In the genomic region with DNA sequence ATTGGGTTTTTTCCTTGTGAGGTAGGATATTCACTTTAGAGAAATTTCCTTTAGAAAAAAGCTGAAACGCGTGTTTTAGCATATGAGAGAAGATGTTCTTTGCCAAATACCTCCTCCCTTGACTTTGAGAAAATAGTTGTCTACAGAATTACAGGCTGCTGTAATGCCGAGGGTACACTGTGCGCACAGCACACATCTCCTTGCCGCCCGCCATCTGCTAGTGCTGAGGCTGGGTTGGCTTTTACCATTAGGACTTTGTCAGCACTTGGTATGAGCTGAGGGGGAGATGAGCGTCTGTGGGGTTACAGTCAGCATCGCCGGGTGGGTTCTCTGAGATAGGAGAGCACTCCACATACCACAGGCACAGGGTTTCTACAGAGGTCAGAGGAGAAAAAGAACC, we compare ENCODE assay signal across 28 mouse cellular contexts. TPM values are rescaled to one million over a fixed set of nuclear protein-coding genes. Genes with fewer than 3 reads are reported as not detected.
DNase-seq lines count a peak whose midpoint lies in the region; ATAC-seq lines count a peak whose summit lies in the region.
"Had no signal": no experiment of that assay in that cellular context is flagged by ENCODE, and none has a peak within 500 bp of the region (broad histone marks: within the 10 kb centered on the region; RNA-seq: fewer than 3 reads in every experiment).

No protein-coding gene starts in this region.

- no peak for ATAC-seq in megakaryocyte, adult 5-6 weeks (ENCODE audit: poor library complexity, severe bottlenecking)
- ATAC-seq: CD4-positive, CD25-positive, alpha-beta regulatory T cell, adult 4 months; forebrain, embryonic 15.5 days; hindbrain, postnatal 0 days had no signal

- peaks cover 73% of the 10 kb centered on the region for H3K36me3 ChIP-seq in megakaryocyte, embryonic 14.5 days (replicated peaks; ENCODE audit: low read length)

- no peaks in the 10 kb centered on the region for H3K9me3 ChIP-seq in megakaryocyte, embryonic 14.5 days
- H3K9me3 ChIP-seq: embryonic facial prominence, embryonic 10.5 days; embryonic facial prominence, embryonic 13.5 days; forebrain, embryonic 12.5 days; forebrain, embryonic 15.5 days; heart, embryonic 10.5 days; heart, embryonic 13.5 days had no signal

- peak overlapping the region; percentile 6 for H3K4me3 ChIP-seq in megakaryocyte, embryonic 14.5 days (replicated peaks)
- H3K4me3 ChIP-seq: embryonic facial prominence, embryonic 10.5 days; embryonic facial prominence, embryonic 13.5 days; erythroblast, embryonic 14.5 days; forebrain, embryonic 12.5 days; forebrain, embryonic 15.5 days; gastrocnemius, adult 2 months; heart, embryonic 10.5 days; heart, embryonic 13.5 days had no signal

- no peaks in the 10 kb centered on the region for H3K27me3 ChIP-seq in megakaryocyte, embryonic 14.5 days (replicated peaks)
- H3K27me3 ChIP-seq: embryonic facial prominence, embryonic 13.5 days; forebrain, embryonic 12.5 days; forebrain, embryonic 15.5 days; heart, embryonic 13.5 days had no signal

- DNase-seq in layer of hippocampus, adult 11-12 months (ENCODE audit: low spot score), result peak; percentile 37
- DNase-seq in layer of hippocampus, postnatal 10 days (ENCODE audit: low spot score in 2 of 2), result no peak
- DNase-seq in brain, adult 2 months (ENCODE audit: low read depth, low spot score), result peak; percentile 55
- DNase-seq in layer of hippocampus, postnatal 36 days, result peak; percentile 25 to 48
- no peak for DNase-seq in kidney, adult 9 months
- DNase-seq: adrenal gland, adult 2 months; adrenal gland, postnatal 14 days; cerebellum, adult 11-12 months; cerebellum, adult 8-10 months; cerebellum, postnatal 10 days; cerebellum, postnatal 36 days; embryo, embryonic 11 days; gastrocnemius, adult 2 months; gastrocnemius, postnatal 14 days; heart, adult 18-20 months; heart, postnatal 14 days; heart, postnatal 4 days had no signal

- H3K4me1 ChIP-seq in megakaryocyte, embryonic 14.5 days, result peaks cover 91% of the 10 kb centered on the region
- H3K4me1 ChIP-seq: heart, embryonic 10.5 days had no signal

RNA-seq across cellular contexts. Expression of gene Ercc6, which starts 13.9 kb away (rescaled TPM):
- total RNA-seq in layer of hippocampus, postnatal 10 days (2021), result 10 to 100 TPM; 18.0 to 21.4 TPM
- polyA plus RNA-seq in megakaryocyte, embryonic 14.5 days (2012; ENCODE audit: insufficient read depth, low replicate concordance), result 1.0 and 1.5 TPM in 2 replicates
- total RNA-seq in megakaryocyte, adult 5-6 weeks (2015), result 5.9 and 7.2 TPM in 2 replicates
- total RNA-seq in megakaryocyte, adult 5-6 weeks (2017), result 8.7 and 13.5 TPM in 2 replicates
- total RNA-seq in layer of hippocampus, postnatal 36 days (2021), result 10 to 100 TPM; 21.6 to 26.7 TPM

Comparison
In these comparisons a context has a peak if more than half of its experiments do, and no peak if none do; other contexts are left out.
1. DNase-seq: peak in layer of hippocampus, adult 11-12 months (single experiment), brain, adult 2 months (single experiment) and layer of hippocampus, postnatal 36 days (2 of 2); none in layer of hippocampus, postnatal 10 days (0 of 2) and kidney, adult 9 months (single experiment).